Mouse (Mus musculus) liver, postnatal 0 days (tissue): Measurements from ENCODE around the gene Gm11634.

Source experiments
- CTCF ChIP-seq: sonication (generic); IDR thresholded peaks from 2 replicates; pipeline ENCODE4 v1.5.1; 2016; ENCODE audit warnings: antibody characterized with exemption, low read depth
- EP300 ChIP-seq: IDR thresholded peaks from 2 replicates; pipeline ENCODE4 v1.6.1; 2016; ENCODE audit warnings: antibody characterized with exemption, low read depth, mild to moderate bottlenecking

DNA sequence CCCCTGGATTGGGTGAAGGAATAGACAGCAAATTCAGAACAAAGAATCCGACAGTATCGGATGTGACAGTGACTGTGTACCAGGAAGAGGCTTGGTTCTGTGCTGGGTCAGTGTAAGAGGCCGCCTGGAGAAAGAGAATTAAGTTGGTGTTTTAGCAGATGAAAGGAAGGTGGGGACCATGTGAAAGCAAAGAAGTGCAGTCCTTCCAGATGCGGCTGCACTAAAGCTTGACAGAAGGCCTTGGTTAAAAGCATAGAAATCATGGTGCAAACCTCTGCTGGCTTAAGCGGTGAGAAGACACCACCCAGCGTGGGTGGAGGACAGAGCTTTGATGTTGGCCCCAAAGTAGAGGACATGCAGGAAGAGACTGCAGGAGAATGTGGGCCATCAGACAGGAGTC is 14.5 kb upstream of the Gm11634 start:
- TF ChIP-seq CTCF (no peak), EP300 (no peak)
